10 mouse cellular contexts compared by ENCODE assay signal in the genomic region with DNA sequence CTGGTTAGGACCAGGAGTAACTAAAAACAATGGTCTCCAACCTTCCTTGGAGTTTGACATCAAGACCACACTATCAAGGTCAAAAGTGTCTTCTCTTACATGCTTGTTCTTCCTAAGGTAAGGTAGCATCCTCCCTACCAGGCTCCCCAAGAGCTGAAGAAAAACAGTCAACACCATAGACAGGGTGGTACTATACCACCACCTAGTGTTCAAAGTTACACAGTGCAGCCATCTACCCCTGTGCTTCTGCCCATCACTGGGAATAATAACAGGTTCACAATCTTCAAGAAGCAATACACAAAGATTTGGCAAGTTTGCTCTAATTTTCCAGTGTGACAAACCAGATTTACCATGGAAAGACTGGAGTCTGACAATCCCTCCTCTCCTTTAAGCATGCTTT. TPM values are rescaled to one million over a fixed set of nuclear protein-coding genes. Genes with fewer than 3 reads are reported as not detected.
A peak's percentile ranks its signal among the peaks of the same experiment; 100 is the strongest.
DNase-seq lines count a peak whose midpoint lies in the region; ATAC-seq and TF ChIP-seq lines count a peak whose summit lies in the region.
"Had no signal": no experiment of that assay in that cellular context is flagged by ENCODE, and none has a peak within 500 bp of the region (broad histone marks: within the 10 kb centered on the region; RNA-seq: fewer than 3 reads in every experiment).

No protein-coding gene starts in this region.

- no peak overlapping the region for H3K27ac ChIP-seq in forebrain, embryonic 14.5 days (ENCODE audit: low read depth, low read length)
- no peak overlapping the region for H3K27ac ChIP-seq in kidney, adult 2 months (ENCODE audit: insufficient read depth, low read depth, low read length)
- H3K27ac ChIP-seq in liver, adult 2 months (replicated peaks; ENCODE audit: insufficient read depth, low read depth, low read length) = no peak overlapping the region
- H3K27ac ChIP-seq in neural tube, embryonic 12.5 days = no peak overlapping the region

- ATAC-seq in forebrain, embryonic 14.5 days = peak; percentile 65; the same call in 1 of the 2 replicates
- ATAC-seq in neural tube, embryonic 12.5 days (ENCODE audit: low FRiP score, low read depth) = peak; percentile 29; the same call in 1 of the 2 replicates

- no peak overlapping the region for H3K9ac ChIP-seq in forebrain, embryonic 14.5 days (ENCODE audit: low read length)
- H3K9ac ChIP-seq in liver, adult 2 months (ENCODE audit: low read depth, low read length) = no peak overlapping the region
- H3K9ac ChIP-seq in neural tube, embryonic 12.5 days = no peak overlapping the region

- H3K27me3 ChIP-seq in forebrain, embryonic 14.5 days (replicated peaks; ENCODE audit: control insufficient read depth, insufficient read depth, low read length) = no peaks in the 10 kb centered on the region
- no peaks in the 10 kb centered on the region for H3K27me3 ChIP-seq in kidney, adult 2 months (replicated peaks; ENCODE audit: control insufficient read depth, insufficient read depth, low read length)
- H3K27me3 ChIP-seq in liver, adult 2 months (ENCODE audit: control insufficient read depth, insufficient read depth, low read length) = no peaks in the 10 kb centered on the region
- no peaks in the 10 kb centered on the region for H3K27me3 ChIP-seq in neural tube, embryonic 12.5 days (replicated peaks)

- peak; percentile 25 to 82 for DNase-seq in adrenal gland, adult (ENCODE audit: inconsistent age in 2 of 2, low spot score in 1 of 2)
- no peak for DNase-seq in adrenal gland, postnatal 4 days (ENCODE audit: low spot score in 2 of 2)
- DNase-seq in CD8-positive naive resting alpha-beta T cell, adult 2 months (ENCODE audit: low read depth in 2 of 2, low spot score in 2 of 2) = peak; percentile 15 to 39
- DNase-seq in c-Kit-positive CD71-positive TER-119-negative erythroid progenitor cells, embryonic 14.5 days (ENCODE audit: low read depth) = peak; percentile 28
- DNase-seq in forebrain, embryonic 14.5 days (ENCODE audit: low spot score) = peak; percentile 62
- DNase-seq in kidney, adult 2 months = peak; percentile 41
- peak; percentile 25 for DNase-seq in liver, adult 2 months (ENCODE audit: extremely low read depth, low read depth, low spot score)

- H3K9me3 ChIP-seq in forebrain, embryonic 14.5 days (replicated peaks; ENCODE audit: control insufficient read depth, low read length) = no peaks in the 10 kb centered on the region
- 0 out of 2 replicates have a peak, but pooled peaks cover 6% of the 10 kb centered on the region for H3K9me3 ChIP-seq in neural tube, embryonic 12.5 days

- no peak for TF ChIP-seq POLR2A in kidney, adult 2 months (IDR thresholded peaks at IDR 0.05; ENCODE audit: low read depth, low read length)
- no peak for TF ChIP-seq POLR2A in liver, adult 2 months (IDR thresholded peaks at IDR 0.05; ENCODE audit: extremely low read depth, insufficient read depth, low read length)

- TF ChIP-seq CTCF in kidney, adult 2 months (conservative IDR thresholded peaks at IDR 0.05; ENCODE audit: insufficient read depth, insufficient read length, low read depth, low read length) = peak; percentile 42
- no peak; the same call in 1 of the 2 replicates for TF ChIP-seq CTCF in liver, adult 2 months (IDR thresholded peaks at IDR 0.05; ENCODE audit: low read depth, low read length)

- H3K79me2 ChIP-seq in liver, adult 2 months (ENCODE audit: control insufficient read depth, insufficient read depth, low read length) = no peaks in the 10 kb centered on the region

- H3K4me2 ChIP-seq in forebrain, embryonic 14.5 days (ENCODE audit: low read length) = no peak overlapping the region
- H3K4me2 ChIP-seq in neural tube, embryonic 12.5 days (replicated peaks) = no peak overlapping the region

- no peaks in the 10 kb centered on the region for H3K4me1 ChIP-seq in forebrain, embryonic 14.5 days (ENCODE audit: control insufficient read depth, insufficient read depth, low read length)
- no peaks in the 10 kb centered on the region for H3K4me1 ChIP-seq in kidney, adult 2 months (ENCODE audit: control insufficient read depth, insufficient read depth, low read length)
- H3K4me1 ChIP-seq in liver, adult 2 months (ENCODE audit: control insufficient read depth, insufficient read depth, low read length) = no peaks in the 10 kb centered on the region
- no peaks in the 10 kb centered on the region for H3K4me1 ChIP-seq in neural tube, embryonic 12.5 days

- H3K36me3 ChIP-seq in forebrain, embryonic 14.5 days (ENCODE audit: control insufficient read depth, insufficient read depth, low read length) = peaks cover 40% of the 10 kb centered on the region
- peaks cover 5% of the 10 kb centered on the region for H3K36me3 ChIP-seq in kidney, adult 2 months (ENCODE audit: control insufficient read depth, insufficient read depth, low read length)
- peaks cover 43% of the 10 kb centered on the region for H3K36me3 ChIP-seq in liver, adult 2 months (ENCODE audit: control insufficient read depth, insufficient read depth, low read length)
- peaks cover 46% of the 10 kb centered on the region for H3K36me3 ChIP-seq in neural tube, embryonic 12.5 days

- H3K4me3 ChIP-seq in forebrain, embryonic 14.5 days (ENCODE audit: low read depth, low read length) = no peak overlapping the region
- no peak overlapping the region for H3K4me3 ChIP-seq in kidney, adult 2 months (ENCODE audit: insufficient read depth, low read depth, low read length)
- no peak overlapping the region for H3K4me3 ChIP-seq in liver, adult 2 months (ENCODE audit: insufficient read depth, low read depth, low read length)
- no peak overlapping the region for H3K4me3 ChIP-seq in neural tube, embryonic 12.5 days

RNA-seq across cellular contexts. Expression of a gene that starts 15.4 kb away (rescaled TPM):
- not detected for total RNA-seq in adrenal gland, postnatal 4 days (2021)
- not detected in 2 replicates for polyA plus RNA-seq in forebrain, embryonic 14.5 days (2014; fragmentation: Nextera tagmentation; extraction: Ambion mirVana)
- not detected in 2 replicates for polyA plus RNA-seq in kidney, adult 2 months (2012; rRNA removed)
- total RNA-seq in liver, adult 2 months (2014; rRNA removed) = not detected in 2 replicates
- not detected in 2 replicates for polyA plus RNA-seq in liver, adult 2 months (2012; rRNA removed)
- polyA plus RNA-seq in neural tube, embryonic 12.5 days (2016; fragmentation: Nextera tagmentation; extraction: Ambion mirVana) = not detected in 2 replicates
- polyA plus RNA-seq: large intestine, adult 2 months; stomach, embryonic 14.5 days had no signal

RNA-seq across cellular contexts. Expression of a gene that starts 47.0 kb away (rescaled TPM):
- 10 to 100 TPM; 48.3 to 48.8 TPM for total RNA-seq in adrenal gland, postnatal 4 days (2021)
- polyA plus RNA-seq in forebrain, embryonic 14.5 days (2014; fragmentation: Nextera tagmentation; extraction: Ambion mirVana) = 25.3 and 31.6 TPM in 2 replicates
- 25.4 and 30.6 TPM in 2 replicates for polyA plus RNA-seq in kidney, adult 2 months (2012; rRNA removed)
- total RNA-seq in liver, adult 2 months (2014; rRNA removed) = 11.5 and 14.9 TPM in 2 replicates
- 17.6 and 19.9 TPM in 2 replicates for polyA plus RNA-seq in liver, adult 2 months (2012; rRNA removed)
- 42.5 and 44.5 TPM in 2 replicates for polyA plus RNA-seq in neural tube, embryonic 12.5 days (2016; fragmentation: Nextera tagmentation; extraction: Ambion mirVana)

Comparison
In these comparisons a context has a peak if more than half of its experiments do, and no peak if none do; other contexts are left out.
1. DNase-seq: peak in adrenal gland, adult (2 of 2), CD8-positive naive resting alpha-beta T cell, adult 2 months (2 of 2), c-Kit-positive CD71-positive TER-119-negative erythroid progenitor cells, embryonic 14.5 days (single experiment), forebrain, embryonic 14.5 days (single experiment), kidney, adult 2 months (single experiment) and liver, adult 2 months (single experiment); none in adrenal gland, postnatal 4 days (0 of 2).